Mouse (Mus musculus) stomach, embryonic 14.5 days (tissue): ENCODE measurements at regions not wholly inside any gene's neighbourhood (a gene's known extent, or its start where the extent isn't known, plus 50 kb on each side); places are given as distances from the start of the nearest gene placed in this dataset.
"Not testable (repeated sequence)": the region's sequence is repeated elsewhere in the genome, so short reads cannot be mapped to it uniquely, and the experiment has no call there.

Source experiments
- ATAC-seq: fragments of 200-750 bp; cut with Nextera tagmentation; 2 replicates; pipeline ENCODE4 v1.8.0; 2017; ENCODE audit warnings: low read depth, moderate TSS enrichment; ENCODE audit not compliant: insufficient number of reproducible peaks, insufficient read depth, low FRiP score
- H3K27ac ChIP-seq: fragments of 300-500 bp; sonication (generic); 2 replicates; pipeline ENCODE4 v1.5.1; 2014; ENCODE audit warnings: mild to moderate bottlenecking, low read length, moderate library complexity, mixed read lengths
- H3K27me3 ChIP-seq: fragments of 300-500 bp; sonication (generic); 2 replicates; pipeline ENCODE4 v1.6.1; 2014; ENCODE audit warnings: low read length, control low read depth, mixed read lengths; ENCODE audit not compliant: control insufficient read depth, insufficient read depth
- H3K36me3 ChIP-seq: fragments of 300-500 bp; sonication (generic); 2 replicates; pipeline ENCODE4 v1.6.1; 2014; ENCODE audit warnings: mild to moderate bottlenecking, control low read depth, low read length, moderate library complexity, mixed read lengths; ENCODE audit not compliant: control insufficient read depth, insufficient read depth
- H3K4me1 ChIP-seq: fragments of 300-500 bp; sonication (generic); 2 replicates; pipeline ENCODE4 v1.6.1; 2014; ENCODE audit warnings: low read length, control low read depth, mixed read lengths; ENCODE audit not compliant: control insufficient read depth, insufficient read depth
- H3K4me2 ChIP-seq: fragments of 300-500 bp; sonication (generic); replicated peaks from 2 replicates; pipeline ENCODE4 v1.6.1; 2014; ENCODE audit warnings: low read depth, low read length, control low read depth
- H3K4me3 ChIP-seq: fragments of 300-500 bp; sonication (generic); 2 replicates; pipeline ENCODE4 v1.5.1; 2014; ENCODE audit warnings: low read depth, low read length, control low read depth
- H3K9ac ChIP-seq: fragments of 300-500 bp; sonication (generic); replicated peaks from 2 replicates; pipeline ENCODE4 v1.6.1; 2014; ENCODE audit warnings: low read depth, mild to moderate bottlenecking, control low read depth, low read length, moderate library complexity, mixed read lengths
- H3K9me3 ChIP-seq: fragments of 300-500 bp; sonication (generic); 2 replicates; pipeline ENCODE4 v1.6.1; 2016; ENCODE audit warnings: low read depth, low read length, control low read depth; ENCODE audit not compliant: control insufficient read depth
- WGBS: fragments of 180-500 bp; shearing (Covaris S2); extraction: QIAGEN DNeasy Blood & Tissue Kit; methylation state at CpG from one replicate; pipeline ENCODE4 v1.1.7; 2014; 5-methylcytosine and 5-hydroxymethylcytosine counted together

GRCm38 (mm10) chr14:52775816-52776215, 280.3 kb upstream of the Olfr1507 start:
- H3K27ac ChIP-seq, H3K4me1 ChIP-seq, ATAC-seq, H3K9ac ChIP-seq, H3K9me3 ChIP-seq, H3K4me2 ChIP-seq, H3K36me3 ChIP-seq, H3K4me3 ChIP-seq, H3K27me3 ChIP-seq: not testable (repeated sequence)
- 62% methylated on average over 2 of the region's 2 CpGs for WGBS

GRCm38 (mm10) chr14:52769450-52769849, 273.9 kb upstream of the Olfr1507 start:
- H3K4me2 ChIP-seq, H3K4me3 ChIP-seq, H3K9me3 ChIP-seq, H3K27ac ChIP-seq, H3K9ac ChIP-seq, H3K27me3 ChIP-seq, H3K4me1 ChIP-seq, ATAC-seq, H3K36me3 ChIP-seq: not testable (repeated sequence)
- no CpG with 5 or more reads among the region's 1 CpGs for WGBS

GRCm38 (mm10) chr14:52752159-52752558, 256.6 kb upstream of the Olfr1507 start:
- not testable (repeated sequence) for H3K4me1 ChIP-seq, ATAC-seq, H3K36me3 ChIP-seq, H3K27ac ChIP-seq, H3K4me2 ChIP-seq, H3K9ac ChIP-seq, H3K4me3 ChIP-seq, H3K9me3 ChIP-seq, H3K27me3 ChIP-seq
- WGBS, result 76% methylated on average over 1 of the region's 1 CpGs

GRCm38 (mm10) chr14:52726680-52727079, 231.1 kb upstream of the Olfr1507 start:
- not testable (repeated sequence) for H3K9me3 ChIP-seq, H3K4me1 ChIP-seq, H3K27me3 ChIP-seq, H3K4me3 ChIP-seq, H3K4me2 ChIP-seq, H3K27ac ChIP-seq, H3K36me3 ChIP-seq, H3K9ac ChIP-seq, ATAC-seq
- WGBS, result 79% methylated on average over 2 of the region's 3 CpGs

GRCm38 (mm10) chr14:52724988-52725387, 229.4 kb upstream of the Olfr1507 start:
- H3K4me1 ChIP-seq, H3K4me3 ChIP-seq, H3K9me3 ChIP-seq, H3K27me3 ChIP-seq, H3K27ac ChIP-seq, H3K9ac ChIP-seq, H3K36me3 ChIP-seq, H3K4me2 ChIP-seq, ATAC-seq: not testable (repeated sequence)
- WGBS, result 89% methylated on average over 1 of the region's 1 CpGs

GRCm38 (mm10) chr14:52720640-52721039, 225.1 kb upstream of the Olfr1507 start:
- no peak overlapping the region for H3K4me3 ChIP-seq
- H3K27ac ChIP-seq, result no peak overlapping the region
- WGBS, result 87% methylated on average over 9 of the region's 9 CpGs
- no peak overlapping the region for H3K9ac ChIP-seq
- H3K27me3 ChIP-seq, result no peaks in the 10 kb centered on the region
- H3K4me1 ChIP-seq, result no peaks in the 10 kb centered on the region
- no peak for ATAC-seq
- no peak overlapping the region for H3K4me2 ChIP-seq
- H3K36me3 ChIP-seq, result no peaks in the 10 kb centered on the region
- no peaks in the 10 kb centered on the region for H3K9me3 ChIP-seq

- not testable (repeated sequence) for H3K27me3 ChIP-seq, H3K4me1 ChIP-seq, H3K9me3 ChIP-seq, H3K4me3 ChIP-seq, H3K9ac ChIP-seq, H3K4me2 ChIP-seq, H3K27ac ChIP-seq, ATAC-seq, H3K36me3 ChIP-seq
- 67% methylated on average over 1 of the region's 1 CpGs for WGBS
Measured at GRCm38 (mm10) chr14:52700851-52701250, 205.3 kb upstream of the Olfr1507 start.

GRCm38 (mm10) chr14:52683636-52684035, 188.1 kb upstream of the Olfr1507 start:
- H3K36me3 ChIP-seq, H3K9me3 ChIP-seq, H3K4me1 ChIP-seq, H3K4me2 ChIP-seq, ATAC-seq, H3K27ac ChIP-seq, H3K9ac ChIP-seq, H3K4me3 ChIP-seq, H3K27me3 ChIP-seq: not testable (repeated sequence)
- no CpG with 5 or more reads among the region's 1 CpGs for whole genome bisulfite sequencing

- 49% methylated on average over 6 of the region's 6 CpGs for WGBS
Measured at GRCm38 (mm10) chr14:52654355-52654754, 158.8 kb upstream of the Olfr1507 start.

More at GRCm38 (mm10) chr14:52654355-52654754, 158.8 kb upstream of the Olfr1507 start:
- H3K36me3 ChIP-seq, result no peaks in the 10 kb centered on the region
- no peaks in the 10 kb centered on the region for H3K27me3 ChIP-seq
- H3K4me3 ChIP-seq, result no peak overlapping the region
- no peak overlapping the region for H3K27ac ChIP-seq
- no peaks in the 10 kb centered on the region for H3K4me1 ChIP-seq
- H3K9me3 ChIP-seq, result no peaks in the 10 kb centered on the region
- no peak for ATAC-seq
- H3K4me2 ChIP-seq, result no peak overlapping the region
- H3K9ac ChIP-seq, result no peak overlapping the region
